Mouse (Mus musculus) B cell, adult 2 months (primary cell): ENCODE measurements around the gene Gm5580.
A peak's percentile ranks its signal among the peaks of the same experiment; 100 is the strongest.
"Not testable (repeated sequence)": the region's sequence is repeated elsewhere in the genome, so short reads cannot be mapped to it uniquely, and the experiment has no call there.

Source experiments
- DNase-seq, 2 experiments: peaks; one replicate each; pipeline ENCODE4 v3.0.0; 2022

Gm5580 gene

DNA sequence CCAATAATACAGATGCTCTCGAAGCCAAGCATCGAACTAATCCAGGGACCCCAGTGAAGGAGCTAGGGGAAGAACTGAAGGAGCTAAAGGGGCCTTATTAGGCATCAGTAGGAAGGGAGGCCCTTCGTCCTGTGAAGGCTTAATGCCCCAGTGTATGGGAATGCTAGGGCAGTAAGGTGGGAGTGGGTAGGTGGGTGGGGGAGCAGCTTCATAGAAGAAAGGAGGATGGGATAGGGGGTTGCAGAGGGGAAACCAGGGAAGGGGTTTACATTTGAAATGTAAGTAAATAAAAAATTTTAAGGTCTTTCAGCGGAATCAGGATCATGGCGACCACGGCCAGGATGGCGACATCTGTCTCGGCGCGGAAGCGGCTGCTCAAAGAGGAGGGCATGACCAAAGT lies at the start of gene Gm5580:
TSS of gene Gm5580 (plus strand) at position 301 of the 400 bp plus-strand sequence.
- DNase-seq = not testable (repeated sequence)

- DNase-seq = not testable (repeated sequence)
Observed at GRCm38 (mm10) chr6:116506302-116507003, 44.5 kb upstream of the Gm5580 start, which contains the start of gene Olfr212. Gene Olfr212, plus strand, starts transcription at chr6:116506516.

GRCm38 (mm10) chr6:116514832-116515231 lies 36.1 kb upstream of the Gm5580 start:
- DNase-seq = no peak

DNA sequence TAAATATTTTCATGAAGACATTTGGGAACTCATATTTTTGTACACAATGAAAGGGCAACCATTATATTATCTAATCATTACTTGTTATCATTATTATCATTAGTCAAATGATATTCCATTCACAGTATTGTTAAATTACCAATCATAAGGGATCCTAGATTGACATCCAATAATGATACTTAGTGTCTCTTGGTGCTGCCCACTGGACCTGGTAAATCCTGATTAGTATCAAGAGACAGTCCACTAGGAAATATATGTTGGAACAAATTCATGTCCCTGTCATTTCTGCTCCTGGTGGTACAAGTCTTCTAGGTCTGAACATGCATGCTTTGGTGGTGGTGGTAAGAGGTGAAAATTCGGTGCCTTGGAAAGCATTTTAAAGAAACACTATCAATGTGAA lies 12.8 kb upstream of the Gm5580 start, which contains the start of gene Olfr213:
TSS of gene Olfr213 (plus strand) at position 301 of the 400 bp plus-strand sequence.
- no peak for DNase-seq

- DNase-seq = no peak
Observed at GRCm38 (mm10) chr6:116542500-116542899, 8.4 kb upstream of the Gm5580 start.

DNA sequence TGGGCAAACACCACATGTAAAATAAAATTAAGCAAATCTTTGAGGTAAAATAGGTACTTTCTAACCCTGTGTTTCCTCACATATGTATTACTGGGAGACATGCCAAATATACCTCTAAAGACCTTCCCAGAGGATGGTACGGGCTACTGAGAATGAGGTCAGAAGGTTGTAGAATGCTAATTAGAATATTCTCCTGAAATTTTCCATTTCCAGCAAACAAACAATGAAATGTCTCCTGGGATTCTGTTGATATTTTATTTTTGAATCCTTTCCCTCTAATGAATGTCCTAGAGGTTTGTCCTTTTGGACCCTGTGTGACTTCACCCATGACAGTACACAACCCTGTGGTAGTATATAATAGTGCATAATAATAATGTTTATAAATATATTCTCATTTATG lies 3.0 kb downstream of the Gm5580 start, which contains the start of gene Olfr214:
TSS of gene Olfr214 (plus strand) at position 301 of the 400 bp plus-strand sequence.
- no peak for DNase-seq

DNA sequence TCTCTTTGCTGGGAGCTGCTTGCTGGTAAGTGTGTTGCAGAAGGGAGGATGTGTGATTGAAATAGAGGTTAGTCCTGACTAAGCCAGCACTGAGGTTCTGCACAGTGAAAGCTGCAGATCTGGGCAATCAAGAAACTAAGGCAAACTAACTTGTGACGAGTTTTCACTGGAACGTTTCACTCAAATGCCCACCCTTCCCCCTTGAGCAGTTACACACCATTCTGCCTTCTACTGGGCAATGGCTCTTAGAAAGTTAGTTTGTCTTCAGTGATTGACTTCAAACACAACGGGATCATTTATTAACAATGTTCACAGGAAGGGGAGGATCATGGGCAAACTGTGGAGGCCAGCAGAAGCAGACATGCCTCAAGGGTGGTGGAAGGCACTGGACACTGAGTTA lies 4.0 kb downstream of the Gm5580 start:
- DNase-seq = no peak

- DNase-seq = peak in 1 of 2 experiments; percentile 21
Observed at GRCm38 (mm10) chr6:116569834-116570233, 18.9 kb downstream of the Gm5580 start.

DNA sequence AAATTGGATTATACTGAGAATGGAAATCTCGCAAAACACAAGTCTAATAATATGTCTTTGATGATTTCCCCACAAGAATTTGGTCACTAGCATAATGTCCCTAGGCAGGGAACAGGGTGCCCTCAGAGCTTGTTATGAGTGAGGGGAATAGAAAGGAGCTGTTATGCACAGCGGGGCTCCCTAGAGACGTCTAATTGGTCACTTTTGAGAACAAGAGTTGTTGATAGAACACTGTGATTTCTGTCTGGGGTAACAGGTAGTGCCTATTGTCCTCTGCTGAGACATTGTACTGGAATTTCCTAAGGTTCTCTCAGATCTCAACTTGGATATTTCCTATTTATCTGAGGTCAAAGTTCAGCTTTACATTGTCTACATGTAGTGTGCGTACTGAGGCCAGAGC lies 33.2 kb downstream of the Gm5580 start, which contains the start of gene Olfr215:
TSS of gene Olfr215 (minus strand) at position 101 of the 400 bp plus-strand sequence.
- no peak for DNase-seq

GRCm38 (mm10) chr6:116600969-116601368 lies 50.0 kb downstream of the Gm5580 start:
- not testable (repeated sequence) for DNase-seq
